Mouse (Mus musculus): ENCODE results near the gene Thrap3.

The Thrap3 gene

GRCm38 (mm10) chr4:126146974-126147532, 55.5 kb downstream of the Thrap3 start:
- no peak for DNase-seq (ENCODE audit: low read depth, low spot score)

GRCm38 (mm10) chr4:126145396-126145795, 57.2 kb downstream of the Thrap3 start:
- no peak for DNase-seq (ENCODE audit: low read depth, low spot score)

- DNase-seq (ENCODE audit: low read depth, low spot score), result no peak
These were observed 61.5 kb downstream of the Thrap3 start for GRCm38 (mm10) chr4:126141021-126141420.

GRCm38 (mm10) chr4:126137773-126138172, 64.8 kb downstream of the Thrap3 start:
- no peak for DNase-seq (ENCODE audit: low read depth, low spot score)

- no peak for DNase-seq (ENCODE audit: low read depth, low spot score)
These were observed 67.9 kb downstream of the Thrap3 start for GRCm38 (mm10) chr4:126134639-126135038.

GRCm38 (mm10) chr4:126134236-126134635, 68.3 kb downstream of the Thrap3 start:
- no peak for DNase-seq (ENCODE audit: low read depth, low spot score)

- DNase-seq (ENCODE audit: low read depth, low spot score), result no peak
These were observed 69.8 kb downstream of the Thrap3 start for GRCm38 (mm10) chr4:126132636-126133264.

GRCm38 (mm10) chr4:126131290-126132121, 71.1 kb downstream of the Thrap3 start:
- no peak for DNase-seq (ENCODE audit: low read depth, low spot score)

GRCm38 (mm10) chr4:126130502-126130901, 72.1 kb downstream of the Thrap3 start:
- DNase-seq (ENCODE audit: low read depth, low spot score), result no peak

GRCm38 (mm10) chr4:126123309-126124040, 79.1 kb downstream of the Thrap3 start:
- DNase-seq (ENCODE audit: low read depth, low spot score), result no peak

GRCm38 (mm10) chr4:126120506-126120905, 82.1 kb downstream of the Thrap3 start:
- no peak for DNase-seq (ENCODE audit: low read depth, low spot score)

GRCm38 (mm10) chr4:126120052-126120451, 82.5 kb downstream of the Thrap3 start:
- no peak for DNase-seq (ENCODE audit: low read depth, low spot score)

GRCm38 (mm10) chr4:126119051-126119450, 83.5 kb downstream of the Thrap3 start:
- no peak for DNase-seq (ENCODE audit: low read depth, low spot score)

GRCm38 (mm10) chr4:126118651-126119050, 83.9 kb downstream of the Thrap3 start:
- DNase-seq (ENCODE audit: low read depth, low spot score), result no peak

- DNase-seq (ENCODE audit: low read depth, low spot score), result no peak
These were observed 85.4 kb downstream of the Thrap3 start for GRCm38 (mm10) chr4:126117116-126117515.

GRCm38 (mm10) chr4:126115871-126116521, 86.6 kb downstream of the Thrap3 start:
- no peak for DNase-seq (ENCODE audit: low read depth, low spot score)

GRCm38 (mm10) chr4:126115411-126115810, 87.1 kb downstream of the Thrap3 start:
- DNase-seq (ENCODE audit: low read depth, low spot score), result no peak
